Mouse (Mus musculus): ENCODE results near the gene Mia2. TPM values are rescaled to one million over a fixed set of nuclear protein-coding genes. Genes with fewer than 3 reads are reported as not detected.
A peak's percentile ranks its signal among the peaks of the same experiment; 100 is the strongest.

Mia2 gene
- polyA plus RNA-seq, 1 experiment from 2014 or later = 42.3 TPM

DNA sequence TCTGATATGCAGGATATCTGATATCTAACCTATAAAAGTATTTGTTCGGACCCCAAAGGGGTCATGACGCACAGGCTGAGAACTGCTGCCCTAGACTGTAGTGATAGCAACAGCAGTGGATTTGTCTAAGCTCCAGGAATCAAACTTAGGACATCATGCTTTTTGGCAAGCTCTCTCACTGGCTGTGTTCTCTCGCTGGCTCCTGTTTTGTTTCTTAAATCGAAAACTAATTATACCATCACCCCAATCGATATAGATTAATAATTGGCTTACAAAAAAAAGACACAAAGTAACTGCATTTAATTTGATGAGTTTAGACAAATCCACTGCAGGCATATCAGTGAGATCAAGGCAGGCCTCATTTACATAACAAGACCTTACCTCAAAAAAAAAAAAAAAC is 10.9 kb downstream of the Mia2 start:
- no peaks in the 10 kb centered on the region for H3K27me3 ChIP-seq
- WGBS = 91% methylated on average over 5 of the region's 5 CpGs
- ATAC-seq (ENCODE audit: low FRiP score) = no peak
- no peaks in the 10 kb centered on the region for H3K9me3 ChIP-seq
- no peak overlapping the region for H3K27ac ChIP-seq
- no peak overlapping the region for H3K4me2 ChIP-seq
- H3K9ac ChIP-seq = no peak overlapping the region
- no peak overlapping the region for H3K4me3 ChIP-seq
- H3K4me1 ChIP-seq (replicated peaks) = no peaks in the 10 kb centered on the region
- H3K36me3 ChIP-seq = no peaks in the 10 kb centered on the region

DNA sequence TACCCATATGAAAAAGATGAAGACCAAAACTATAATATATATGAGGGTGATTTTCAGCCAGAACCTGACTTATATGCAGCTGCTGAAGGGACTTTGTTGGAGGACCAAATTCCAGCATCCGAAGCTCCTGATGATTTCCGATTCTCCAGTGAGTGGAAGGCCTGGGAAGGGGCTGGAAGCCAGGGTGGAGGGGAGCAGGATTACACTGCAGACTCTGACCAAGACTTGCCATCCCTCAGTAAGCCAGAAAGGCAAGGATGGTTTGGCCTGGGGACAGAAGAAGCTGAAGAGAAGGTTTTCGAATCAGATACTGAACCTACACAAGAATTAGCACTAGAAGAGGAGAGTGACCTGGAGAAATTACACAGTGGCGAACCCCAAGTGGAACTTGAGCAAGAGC is 12.3 kb downstream of the Mia2 start:
- H3K9me3 ChIP-seq = no peaks in the 10 kb centered on the region
- H3K27ac ChIP-seq = no peak overlapping the region
- 89% methylated on average over 4 of the region's 4 CpGs for WGBS
- no peaks in the 10 kb centered on the region for H3K27me3 ChIP-seq
- H3K9ac ChIP-seq = no peak overlapping the region
- no peaks in the 10 kb centered on the region for H3K4me1 ChIP-seq (replicated peaks)
- H3K4me2 ChIP-seq = no peak overlapping the region
- H3K4me3 ChIP-seq = no peak overlapping the region
- H3K36me3 ChIP-seq = no peaks in the 10 kb centered on the region
- ATAC-seq (ENCODE audit: low FRiP score) = no peak

DNA sequence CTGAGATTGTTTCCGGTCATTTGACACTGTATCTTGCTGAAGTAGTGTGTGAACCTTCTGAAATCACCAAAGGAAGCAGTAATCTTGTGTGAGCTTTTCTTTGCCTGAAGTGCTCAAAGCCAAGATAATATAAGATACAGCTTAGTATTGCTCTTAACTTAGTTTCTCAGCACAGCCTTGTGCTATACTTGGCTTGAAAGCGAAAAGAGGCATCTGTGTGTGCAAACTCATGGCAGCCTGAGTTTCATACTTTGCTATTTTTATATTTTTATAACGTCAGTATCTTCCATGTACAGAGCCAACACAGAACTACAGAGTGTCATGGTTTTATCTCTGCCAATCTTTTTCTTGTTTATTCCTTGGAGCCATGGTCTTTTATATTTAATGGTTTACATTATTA is 21.6 kb downstream of the Mia2 start:
- no peaks in the 10 kb centered on the region for H3K9me3 ChIP-seq
- H3K4me1 ChIP-seq (replicated peaks) = no peaks in the 10 kb centered on the region
- no peak for ATAC-seq (ENCODE audit: low FRiP score)
- H3K27me3 ChIP-seq = no peaks in the 10 kb centered on the region
- H3K36me3 ChIP-seq = no peaks in the 10 kb centered on the region
- no peak overlapping the region for H3K9ac ChIP-seq
- H3K4me2 ChIP-seq = no peak overlapping the region
- H3K27ac ChIP-seq = no peak overlapping the region
- WGBS = 93% methylated on average over 3 of the region's 3 CpGs
- H3K4me3 ChIP-seq = no peak overlapping the region

DNA sequence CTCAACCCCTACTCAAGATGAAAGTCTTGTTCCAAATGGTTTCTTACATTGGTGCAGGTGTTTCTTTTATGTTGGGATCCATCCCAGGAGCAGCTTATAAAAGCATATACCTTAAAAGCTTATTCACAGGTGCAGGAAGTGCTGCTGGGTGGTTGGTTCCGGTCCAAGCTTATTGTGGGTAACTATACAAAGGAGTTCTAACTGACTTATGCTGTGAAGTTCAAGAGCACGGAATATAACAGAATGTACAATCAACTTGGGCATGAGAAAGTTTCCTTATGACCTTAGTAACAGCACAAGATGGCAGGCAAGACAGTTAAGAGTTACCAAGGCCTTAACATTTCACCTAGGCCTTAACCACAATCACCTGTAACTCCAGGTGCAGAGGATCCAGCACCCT is 29.8 kb downstream of the Mia2 start:
- H3K27me3 ChIP-seq = no peaks in the 10 kb centered on the region
- WGBS = 82% methylated on average over 2 of the region's 2 CpGs
- no peaks in the 10 kb centered on the region for H3K9me3 ChIP-seq
- no peak overlapping the region for H3K9ac ChIP-seq
- no peak for ATAC-seq (ENCODE audit: low FRiP score)
- H3K36me3 ChIP-seq = no peaks in the 10 kb centered on the region
- no peak overlapping the region for H3K27ac ChIP-seq
- no peak overlapping the region for H3K4me2 ChIP-seq
- peaks cover 7% of the 10 kb centered on the region for H3K4me1 ChIP-seq (replicated peaks)
- H3K4me3 ChIP-seq = no peak overlapping the region

DNA sequence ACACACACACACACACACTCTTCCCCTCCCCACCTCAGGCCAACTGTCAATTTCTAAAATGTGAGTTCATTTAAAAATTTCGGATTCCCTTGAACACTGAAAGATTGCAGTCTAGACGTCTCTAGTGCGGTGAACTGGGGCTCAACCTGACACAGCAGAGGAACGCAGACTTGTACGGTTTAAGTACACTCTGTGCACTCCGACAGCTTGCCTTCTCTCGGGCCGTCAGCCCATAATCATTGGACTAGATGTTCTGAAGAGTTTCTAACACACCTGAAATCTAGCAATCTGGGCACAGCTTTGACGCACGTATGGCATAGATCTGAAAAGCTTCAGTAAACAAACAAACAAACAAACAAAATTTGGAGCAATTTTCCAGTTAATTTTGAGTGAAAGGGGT is 32.9 kb downstream of the Mia2 start:
- Histone ChIP-seq H3K9me3 (no peaks in the 10 kb centered on the region), H3K27me3 (no peaks in the 10 kb centered on the region), H3K9ac (no peak overlapping the region), H3K4me1 (replicated peaks) (peaks cover 24% of the 10 kb centered on the region), H3K27ac (no peak overlapping the region), H3K4me2 (no peak overlapping the region), H3K36me3 (no peaks in the 10 kb centered on the region), H3K4me3 (no peak overlapping the region)
- WGBS = 86% methylated on average over 10 of the region's 10 CpGs
- no peak for ATAC-seq (ENCODE audit: low FRiP score)

DNA sequence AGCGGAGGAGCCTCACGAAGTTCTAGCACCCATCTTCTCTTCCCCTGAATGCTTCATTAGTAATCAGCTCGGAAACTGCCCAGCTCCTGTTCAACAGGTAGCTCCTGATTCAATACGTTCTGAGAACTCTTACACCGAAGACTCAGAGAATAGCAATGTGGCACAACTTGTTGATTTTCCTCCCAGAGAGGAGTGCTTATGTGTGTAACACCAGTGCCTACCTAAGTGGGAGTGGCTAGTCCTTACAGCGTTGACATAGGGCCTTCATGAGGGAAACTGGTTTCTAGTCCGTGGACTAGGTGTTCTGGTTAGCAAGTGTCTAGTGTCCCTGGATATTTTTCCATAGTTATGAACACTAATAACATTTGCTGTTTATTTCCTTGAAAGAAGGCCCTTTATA is 33.4 kb downstream of the Mia2 start:
- H3K4me1 ChIP-seq (replicated peaks) = peaks cover 24% of the 10 kb centered on the region
- WGBS = 61% methylated on average over 7 of the region's 7 CpGs
- H3K27ac ChIP-seq = no peak overlapping the region
- no peak overlapping the region for H3K4me2 ChIP-seq
- no peak for ATAC-seq (ENCODE audit: low FRiP score)
- no peaks in the 10 kb centered on the region for H3K9me3 ChIP-seq
- H3K9ac ChIP-seq = no peak overlapping the region
- H3K36me3 ChIP-seq = no peaks in the 10 kb centered on the region
- H3K27me3 ChIP-seq = no peaks in the 10 kb centered on the region
- no peak overlapping the region for H3K4me3 ChIP-seq

DNA sequence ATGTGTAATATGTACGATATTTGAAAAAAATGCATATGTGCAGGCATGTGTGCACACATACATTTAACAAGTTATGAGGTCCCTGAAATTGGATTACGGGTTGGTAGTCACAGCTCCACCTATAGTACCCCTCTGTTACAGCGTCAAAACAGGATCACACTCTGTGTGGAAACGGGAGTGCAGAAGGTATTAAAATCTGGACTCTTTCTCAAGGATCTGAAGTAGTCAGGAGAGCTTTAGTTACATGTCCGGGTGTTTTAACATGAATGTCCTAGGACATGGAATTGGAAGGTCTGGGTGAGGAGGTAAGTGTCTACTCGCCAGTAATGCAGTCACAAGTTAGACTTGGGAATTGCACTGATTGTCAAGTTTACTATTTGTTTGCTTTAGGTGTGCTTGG is 34.0 kb downstream of the Mia2 start:
- Histone ChIP-seq H3K9me3 (no peaks in the 10 kb centered on the region), H3K9ac (peak overlapping the region; percentile 51; the same call in 1 of the 2 replicates), H3K27me3 (no peaks in the 10 kb centered on the region), H3K4me2 (peak overlapping the region; percentile 76), H3K4me1 (replicated peaks) (peaks cover 24% of the 10 kb centered on the region), H3K36me3 (no peaks in the 10 kb centered on the region), H3K4me3 (peak overlapping the region; percentile 85), H3K27ac (no peak overlapping the region)
- ATAC-seq (ENCODE audit: low FRiP score) = no peak
- 16% methylated on average over 6 of the region's 6 CpGs for WGBS

DNA sequence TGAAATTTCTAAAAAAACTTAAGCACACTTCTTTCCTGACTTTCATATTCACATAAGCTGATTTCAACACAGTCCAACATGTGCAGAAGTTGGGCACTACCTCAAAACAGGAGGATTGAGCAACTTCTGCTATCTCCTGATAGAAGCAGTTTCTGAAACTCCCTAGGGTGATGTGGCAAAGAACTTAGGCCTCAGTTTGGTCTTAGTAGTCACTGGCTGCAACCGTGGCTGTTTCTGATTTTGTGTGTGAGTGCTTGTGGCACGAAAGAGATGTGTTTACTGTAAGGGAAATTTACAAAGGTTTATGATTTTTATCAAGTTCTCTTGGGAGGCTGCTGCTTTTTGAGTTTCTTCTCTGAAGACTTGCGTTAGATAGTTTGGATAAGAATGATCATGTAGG is 34.6 kb downstream of the Mia2 start:
- WGBS = 14% methylated on average over 3 of the region's 3 CpGs

DNA sequence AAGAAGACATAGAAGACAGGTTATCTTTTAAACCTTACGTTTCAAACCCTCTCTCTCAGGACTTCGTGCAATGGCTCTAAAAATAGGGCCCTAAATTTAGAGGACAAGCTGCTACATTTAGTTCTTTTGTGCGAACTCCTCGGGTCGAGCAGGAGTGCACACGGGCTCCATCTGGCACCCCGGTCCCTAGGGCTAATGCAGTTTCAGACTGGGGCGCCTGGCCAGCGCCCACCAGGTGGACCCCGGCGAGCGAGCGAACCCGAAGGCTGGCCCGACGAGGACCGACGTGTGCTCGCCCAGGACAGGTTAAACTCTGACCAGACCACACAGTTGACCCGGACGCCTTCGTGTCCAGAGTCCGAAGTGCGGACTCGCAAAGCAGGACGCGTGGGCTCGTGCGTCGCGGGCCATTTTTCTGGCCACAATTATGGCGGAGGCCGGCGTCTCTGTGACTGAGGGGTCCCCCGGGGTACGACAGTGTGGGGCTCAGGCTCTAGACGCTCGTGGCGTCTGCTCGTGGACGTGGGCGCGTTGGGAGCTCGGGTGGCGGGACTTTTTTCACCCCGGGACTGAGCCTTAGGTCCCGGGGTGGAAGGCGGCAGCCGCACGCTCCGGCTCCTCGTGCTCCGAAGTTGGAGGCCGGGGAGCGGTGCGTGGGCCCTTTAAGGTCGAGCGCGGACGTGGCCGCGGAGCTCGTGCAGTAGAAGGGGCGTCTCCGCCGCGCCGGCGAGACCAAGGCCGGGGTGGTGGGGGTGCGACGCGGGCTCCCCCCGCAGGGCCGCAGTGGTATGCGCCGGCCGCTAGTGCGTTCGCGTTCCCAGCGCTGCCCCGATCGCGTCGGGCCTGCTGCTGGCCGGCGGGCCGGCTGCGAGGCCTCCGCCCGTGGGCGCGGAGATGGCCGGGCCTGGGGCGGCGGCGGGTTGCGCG is 35.3 kb downstream of the Mia2 start:
- Histone ChIP-seq H3K9me3 (no peaks in the 10 kb centered on the region), H3K9ac (peak overlapping the region; percentile 88), H3K27ac (peak overlapping the region; percentile 95), H3K4me1 (replicated peaks) (peaks cover 24% of the 10 kb centered on the region), H3K36me3 (no peaks in the 10 kb centered on the region), H3K4me2 (peak overlapping the region; percentile 76), H3K4me3 (peak overlapping the region; percentile 85), H3K27me3 (no peaks in the 10 kb centered on the region)
- under 1% methylated on average over 93 of the region's 100 CpGs for WGBS
- ATAC-seq (ENCODE audit: low FRiP score) = peak; percentile 98

More for the DNA sequence above, 34.6 kb downstream of the Mia2 start:
- peak overlapping the region; percentile 95 for H3K27ac ChIP-seq
- H3K9ac ChIP-seq = peak overlapping the region; percentile 88
- H3K27me3 ChIP-seq = no peaks in the 10 kb centered on the region
- H3K4me3 ChIP-seq = peak overlapping the region; percentile 85
- H3K36me3 ChIP-seq = no peaks in the 10 kb centered on the region
- no peaks in the 10 kb centered on the region for H3K9me3 ChIP-seq
- peaks cover 24% of the 10 kb centered on the region for H3K4me1 ChIP-seq (replicated peaks)
- H3K4me2 ChIP-seq = peak overlapping the region; percentile 76
- no peak for ATAC-seq (ENCODE audit: low FRiP score)

DNA sequence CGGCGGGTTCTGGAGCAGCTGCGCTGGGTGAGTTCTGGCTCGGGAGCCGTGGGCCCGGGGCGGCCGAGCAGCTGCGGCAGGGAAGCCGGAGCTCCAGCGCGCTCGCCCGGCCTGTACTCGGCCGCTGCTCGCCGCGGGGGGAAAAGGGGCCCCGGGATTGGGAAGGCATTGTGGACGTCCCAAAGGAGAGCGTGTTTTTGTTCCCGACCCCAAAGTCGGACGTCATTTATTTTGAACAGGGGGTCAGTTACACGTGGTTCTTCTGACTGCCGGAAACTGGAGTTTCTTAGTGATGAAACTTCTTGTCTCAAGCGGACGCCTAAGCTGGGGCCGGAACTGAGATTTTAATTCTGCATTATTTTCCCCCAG is 36.0 kb downstream of the Mia2 start:
- Histone ChIP-seq H3K27ac (peak overlapping the region; percentile 95), H3K9me3 (no peaks in the 10 kb centered on the region), H3K27me3 (no peaks in the 10 kb centered on the region), H3K9ac (peak overlapping the region; percentile 88), H3K36me3 (no peaks in the 10 kb centered on the region), H3K4me2 (peak overlapping the region; percentile 76), H3K4me3 (peak overlapping the region; percentile 85), H3K4me1 (replicated peaks) (peaks cover 24% of the 10 kb centered on the region)
- WGBS = under 1% methylated on average over 30 of the region's 30 CpGs
- peak; percentile 74 for ATAC-seq (ENCODE audit: low FRiP score)

DNA sequence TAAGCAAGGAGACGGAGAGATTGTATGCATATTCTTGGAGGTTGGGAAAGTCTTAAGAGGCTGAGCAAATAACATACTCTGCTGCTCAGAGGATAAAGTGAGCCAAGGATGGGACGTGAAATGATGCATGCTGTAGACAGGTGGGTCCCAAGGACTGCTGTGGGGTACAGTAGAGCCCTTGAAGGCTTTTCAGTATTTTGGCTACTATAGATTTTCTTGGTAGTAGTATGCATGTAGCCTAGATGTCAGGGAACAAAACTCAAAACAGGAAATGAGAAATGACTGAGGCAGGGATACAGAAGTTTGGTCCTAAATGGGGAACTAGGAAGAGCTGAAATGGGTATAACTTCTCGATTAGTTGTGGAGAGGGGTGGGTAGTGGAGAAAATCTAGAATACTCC is 36.9 kb downstream of the Mia2 start:
- Histone ChIP-seq H3K27ac (no peak overlapping the region), H3K9me3 (no peaks in the 10 kb centered on the region), H3K4me2 (peak overlapping the region; percentile 76), H3K36me3 (no peaks in the 10 kb centered on the region), H3K9ac (peak overlapping the region; percentile 88; the same call in 1 of the 2 replicates), H3K4me1 (replicated peaks) (peaks cover 24% of the 10 kb centered on the region), H3K4me3 (peak overlapping the region; percentile 85), H3K27me3 (no peaks in the 10 kb centered on the region)
- WGBS = 58% methylated on average over 3 of the region's 3 CpGs
- no peak for ATAC-seq (ENCODE audit: low FRiP score)

DNA sequence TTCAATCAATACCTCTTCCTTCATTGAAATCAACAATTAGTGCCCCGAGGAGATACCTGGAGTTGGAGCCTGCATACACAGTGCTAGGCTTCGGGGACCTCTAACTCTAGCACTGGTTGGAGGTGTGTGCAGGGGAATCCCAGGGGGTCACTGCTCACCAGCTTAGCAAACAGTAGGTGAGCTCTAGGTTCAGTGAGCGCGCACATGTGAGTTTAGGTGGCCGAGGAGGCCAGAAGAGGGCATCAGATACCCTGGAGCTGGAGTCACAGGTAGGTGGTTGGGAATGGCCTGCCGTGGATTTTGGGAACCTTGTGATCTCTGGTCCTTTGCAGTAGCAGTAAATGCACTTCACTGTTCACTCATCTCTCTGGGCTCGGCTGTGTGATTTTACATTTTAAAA is 37.3 kb downstream of the Mia2 start:
- peaks cover 4% of the 10 kb centered on the region; the same call in 1 of the 2 replicates for H3K36me3 ChIP-seq
- H3K4me3 ChIP-seq = peak overlapping the region; percentile 85
- H3K9ac ChIP-seq = no peak overlapping the region
- no peak for ATAC-seq (ENCODE audit: low FRiP score)
- WGBS = 81% methylated on average over 7 of the region's 7 CpGs
- H3K4me2 ChIP-seq = no peak overlapping the region
- H3K9me3 ChIP-seq = no peaks in the 10 kb centered on the region
- H3K4me1 ChIP-seq (replicated peaks) = peaks cover 24% of the 10 kb centered on the region
- H3K27me3 ChIP-seq = no peaks in the 10 kb centered on the region
- no peak overlapping the region for H3K27ac ChIP-seq

DNA sequence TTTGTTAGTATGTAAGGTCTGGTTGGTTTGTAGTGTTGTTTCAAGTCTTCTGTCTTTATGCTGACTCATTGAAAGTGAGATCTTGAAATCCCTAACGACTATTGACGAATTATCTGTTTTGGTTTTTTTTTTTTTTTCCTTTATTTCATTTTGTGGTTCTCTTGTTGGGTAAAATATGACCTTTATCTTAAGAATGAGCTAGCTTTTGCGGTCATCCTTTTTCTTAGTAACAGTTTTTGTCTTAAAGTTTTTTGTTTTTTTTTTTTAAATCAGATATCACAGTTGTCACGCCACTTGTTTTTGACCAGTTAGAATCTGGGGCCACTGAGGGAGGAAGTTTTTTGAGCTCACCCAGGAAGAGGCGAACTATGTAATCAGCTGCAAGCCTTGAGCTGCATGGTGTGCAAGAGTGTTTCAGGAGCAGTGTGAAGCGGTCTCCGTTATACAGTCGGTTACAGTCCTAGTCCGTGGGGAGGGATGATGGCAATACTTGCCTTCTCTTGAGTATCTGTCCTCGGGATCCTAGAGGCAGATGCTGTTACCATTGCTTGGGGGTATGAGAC is 37.9 kb downstream of the Mia2 start:
- Histone ChIP-seq H3K36me3 (peaks cover 8% of the 10 kb centered on the region), H3K27me3 (no peaks in the 10 kb centered on the region), H3K9me3 (no peaks in the 10 kb centered on the region), H3K9ac (no peak overlapping the region), H3K27ac (no peak overlapping the region), H3K4me1 (replicated peaks) (peaks cover 24% of the 10 kb centered on the region), H3K4me2 (no peak overlapping the region), H3K4me3 (no peak overlapping the region)
- WGBS = 90% methylated on average over 10 of the region's 10 CpGs
- no peak for ATAC-seq (ENCODE audit: low FRiP score)

Data from hindbrain, embryonic 13.5 days (tissue).